Mouse (Mus musculus) midbrain, embryonic 14.5 days (tissue): Measurements from ENCODE around the gene Adipor2. TPM values are rescaled to one million over a fixed set of nuclear protein-coding genes. Genes with fewer than 3 reads are reported as not detected.

Experiments
- ATAC-seq: fragments of 200-750 bp; cut with Nextera tagmentation; 2 replicates; pipeline ENCODE4 v1.8.0; 2017; ENCODE audit warnings: moderate number of reproducible peaks, moderate library complexity; ENCODE audit not compliant: low FRiP score, low TSS enrichment
- DNase-seq: peaks from one replicate; pipeline ENCODE4 v3.0.0-alpha.2; 2015
- H3K27ac ChIP-seq: fragments of 300-500 bp; sonication (generic); replicated peaks from 2 replicates; pipeline ENCODE4 v1.5.1; 2014; ENCODE audit warnings: mild to moderate bottlenecking, low read depth, low read length, moderate library complexity
- H3K27me3 ChIP-seq: fragments of 300-500 bp; sonication (generic); 2 replicates; pipeline ENCODE4 v1.6.1; 2014; ENCODE audit warnings: low read length, control low read depth, mixed read lengths; ENCODE audit not compliant: control insufficient read depth, insufficient read depth
- H3K36me3 ChIP-seq: fragments of 300-500 bp; sonication (generic); 2 replicates; pipeline ENCODE4 v1.6.1; 2014; ENCODE audit warnings: low read length, control low read depth; ENCODE audit not compliant: control insufficient read depth, insufficient read depth
- H3K4me1 ChIP-seq: fragments of 300-500 bp; sonication (generic); 2 replicates; pipeline ENCODE4 v1.6.1; 2014; ENCODE audit warnings: mild to moderate bottlenecking, antibody characterized with exemption, low read length, control low read depth; ENCODE audit not compliant: control insufficient read depth, insufficient read depth
- H3K4me2 ChIP-seq: fragments of 300-500 bp; sonication (generic); 2 replicates; pipeline ENCODE4 v1.6.1; 2014; ENCODE audit warnings: mild to moderate bottlenecking, low read length, moderate library complexity
- H3K4me3 ChIP-seq: fragments of 300-500 bp; sonication (generic); replicated peaks from 2 replicates; pipeline ENCODE4 v1.5.1; 2014; ENCODE audit warnings: low read depth, low read length
- H3K9ac ChIP-seq: fragments of 300-500 bp; sonication (generic); replicated peaks from 2 replicates; pipeline ENCODE4 v1.6.1; 2014; ENCODE audit warnings: mild to moderate bottlenecking, low read length, moderate library complexity
- H3K9me3 ChIP-seq: fragments of 300-500 bp; sonication (generic); 2 replicates; pipeline ENCODE4 v1.6.1; 2016; ENCODE audit warnings: low read length, control low read depth, mixed read lengths; ENCODE audit not compliant: control insufficient read depth
- WGBS: fragments of 180-500 bp; shearing (Covaris S2); extraction: QIAGEN DNeasy Blood & Tissue Kit; methylation state at CpG from one replicate; pipeline ENCODE4 v1.1.7; 2014; 5-methylcytosine and 5-hydroxymethylcytosine counted together
- polyA plus RNA-seq: library from polyadenylated mRNA; unstranded; fragments of >200 nt; fragmentation: Nextera tagmentation; extraction: Ambion mirVana; gene quantifications from 2 replicates; pipeline ENCODE4 v1.2.1, GENCODE M21; 2014

The Adipor2 gene
- polyA plus RNA-seq, 1 experiment from 2014 or later = 31.9 TPM

DNA sequence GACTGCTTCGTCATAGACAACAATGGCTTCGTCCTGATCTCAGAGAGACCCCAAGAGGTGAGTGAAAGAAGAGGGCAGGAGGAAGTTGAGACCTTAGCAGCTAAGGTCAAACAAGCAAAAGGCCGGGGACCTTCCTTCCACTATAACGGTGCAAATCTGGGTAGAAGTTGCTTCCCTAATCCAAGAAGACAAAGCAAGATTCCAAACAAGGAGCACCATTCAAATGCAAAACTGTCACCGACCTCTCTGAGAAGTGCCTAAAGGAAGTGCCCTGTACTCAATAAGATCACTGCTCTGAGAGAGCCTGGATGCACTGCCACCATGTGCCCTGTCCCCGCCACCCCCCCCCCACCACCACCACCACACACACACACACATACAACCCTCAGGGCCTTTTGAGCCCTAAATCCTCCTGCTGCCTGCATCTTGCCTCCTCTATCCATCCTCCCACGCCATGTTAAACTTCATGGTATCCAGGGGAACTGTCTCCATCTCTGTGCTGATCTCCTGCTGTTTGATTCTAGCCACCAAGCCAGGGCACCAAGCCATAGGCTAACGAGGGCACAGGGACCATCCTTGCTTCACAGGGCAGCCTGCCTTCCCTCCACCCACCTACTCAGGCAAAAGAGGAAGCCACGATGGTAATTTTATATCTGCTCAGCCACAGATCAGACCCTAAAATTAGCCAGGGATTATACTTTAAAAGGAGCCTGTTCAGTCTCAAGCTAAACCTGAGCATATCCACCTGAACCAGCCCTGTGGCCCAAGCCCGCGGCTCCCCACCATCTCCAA is 79.2 kb downstream of the Adipor2 start:
- WGBS = 22% methylated on average over 11 of the region's 11 CpGs
- DNase-seq = no peak
- no peak overlapping the region for H3K4me3 ChIP-seq
- H3K4me1 ChIP-seq = 0 out of 2 replicates have a peak, but pooled peaks cover 2% of the 10 kb centered on the region
- H3K27me3 ChIP-seq = no peaks in the 10 kb centered on the region
- H3K27ac ChIP-seq = no peak overlapping the region
- no peaks in the 10 kb centered on the region for H3K36me3 ChIP-seq
- H3K9ac ChIP-seq = no peak overlapping the region
- no peaks in the 10 kb centered on the region for H3K9me3 ChIP-seq
- no peak for ATAC-seq
- no peak overlapping the region for H3K4me2 ChIP-seq

GRCm38 (mm10) chr6:119337287-119337686 is 80.2 kb downstream of the Adipor2 start:
- 78% methylated on average over 3 of the region's 3 CpGs for WGBS
- Histone ChIP-seq H3K9me3 (no peaks in the 10 kb centered on the region), H3K27me3 (no peaks in the 10 kb centered on the region), H3K4me3 (no peak overlapping the region), H3K4me1 (0 out of 2 replicates have a peak, but pooled peaks cover 2% of the 10 kb centered on the region), H3K9ac (no peak overlapping the region), H3K4me2 (no peak overlapping the region), H3K27ac (no peak overlapping the region), H3K36me3 (no peaks in the 10 kb centered on the region)
- ATAC-seq (no peak), DNase-seq (no peak)

DNA sequence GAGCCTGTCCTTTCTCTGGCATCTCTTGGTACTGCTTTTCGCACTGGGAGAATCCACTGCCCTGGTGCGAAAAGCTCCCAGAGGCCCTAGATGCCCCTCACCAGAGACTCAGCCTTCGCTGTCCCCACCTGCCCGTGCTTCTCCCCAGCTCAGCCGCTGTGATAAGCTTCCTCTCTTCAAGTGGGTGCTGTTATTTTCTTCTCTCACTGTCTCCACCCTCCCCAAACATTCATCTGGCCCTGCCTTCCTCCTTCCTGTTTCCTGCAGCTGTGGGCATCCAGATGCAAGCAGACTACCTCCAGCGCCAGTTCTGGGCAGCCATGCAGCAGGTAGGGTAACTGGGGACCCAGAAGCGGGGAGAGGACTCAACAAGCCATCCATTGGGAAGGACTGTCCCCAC is 81.4 kb downstream of the Adipor2 start:
- Histone ChIP-seq H3K9me3 (no peaks in the 10 kb centered on the region), H3K27me3 (no peaks in the 10 kb centered on the region), H3K36me3 (no peaks in the 10 kb centered on the region), H3K4me1 (0 out of 2 replicates have a peak, but pooled peaks cover 2% of the 10 kb centered on the region), H3K4me2 (no peak overlapping the region), H3K27ac (no peak overlapping the region), H3K9ac (no peak overlapping the region), H3K4me3 (no peak overlapping the region)
- DNase-seq (no peak), ATAC-seq (no peak)
- 83% methylated on average over 7 of the region's 7 CpGs for WGBS

- H3K36me3 ChIP-seq = no peaks in the 10 kb centered on the region
- H3K9me3 ChIP-seq = no peaks in the 10 kb centered on the region
- ATAC-seq (no peak), DNase-seq (no peak)
- no peak overlapping the region for H3K4me2 ChIP-seq
- no peak overlapping the region for H3K27ac ChIP-seq
- H3K9ac ChIP-seq = no peak overlapping the region
- no peaks in the 10 kb centered on the region for H3K27me3 ChIP-seq
- H3K4me3 ChIP-seq = no peak overlapping the region
- peaks cover 12% of the 10 kb centered on the region for H3K4me1 ChIP-seq
- 57% methylated on average over 3 of the region's 3 CpGs for WGBS
Measured at GRCm38 (mm10) chr6:119333831-119334230, 83.7 kb downstream of the Adipor2 start.

DNA sequence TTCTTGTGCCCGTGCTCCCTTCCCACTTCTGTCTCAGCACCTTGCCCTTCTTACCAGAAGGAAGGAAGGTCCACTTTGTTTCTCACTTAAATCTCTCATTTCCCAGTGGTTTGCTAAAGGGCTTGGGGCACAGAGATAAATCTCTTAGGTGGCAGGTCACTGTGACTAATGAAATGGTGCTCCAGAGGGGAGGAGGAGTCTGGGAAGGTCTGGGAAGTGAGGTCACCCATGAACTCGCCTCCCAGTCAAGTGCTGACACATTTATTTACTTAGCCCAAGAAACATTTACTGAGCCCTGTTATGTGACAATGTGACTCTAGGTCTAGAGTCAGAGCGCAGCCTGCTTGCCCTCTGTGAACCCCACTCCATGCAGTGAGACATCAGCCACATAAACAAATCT is 84.3 kb downstream of the Adipor2 start:
- WGBS = 39% methylated on average over 3 of the region's 3 CpGs

GRCm38 (mm10) chr6:119332111-119332510 is 85.4 kb downstream of the Adipor2 start:
- no peak overlapping the region for H3K9ac ChIP-seq
- H3K4me3 ChIP-seq = no peak overlapping the region
- peaks cover 20% of the 10 kb centered on the region for H3K4me1 ChIP-seq
- no peaks in the 10 kb centered on the region for H3K36me3 ChIP-seq
- H3K27me3 ChIP-seq = no peaks in the 10 kb centered on the region
- H3K9me3 ChIP-seq = no peaks in the 10 kb centered on the region
- no peak overlapping the region for H3K4me2 ChIP-seq
- DNase-seq = no peak
- no peak for ATAC-seq
- no peak overlapping the region for H3K27ac ChIP-seq
- WGBS = 14% methylated on average over 1 of the region's 1 CpGs

More for the DNA sequence above, 84.3 kb downstream of the Adipor2 start:
- no peak overlapping the region for H3K4me3 ChIP-seq
- no peaks in the 10 kb centered on the region for H3K36me3 ChIP-seq
- H3K4me2 ChIP-seq = no peak overlapping the region
- H3K27me3 ChIP-seq = no peaks in the 10 kb centered on the region
- H3K4me1 ChIP-seq = peaks cover 19% of the 10 kb centered on the region
- no peak overlapping the region for H3K27ac ChIP-seq
- no peak overlapping the region for H3K9ac ChIP-seq
- ATAC-seq = no peak
- DNase-seq = no peak
- no peaks in the 10 kb centered on the region for H3K9me3 ChIP-seq

DNA sequence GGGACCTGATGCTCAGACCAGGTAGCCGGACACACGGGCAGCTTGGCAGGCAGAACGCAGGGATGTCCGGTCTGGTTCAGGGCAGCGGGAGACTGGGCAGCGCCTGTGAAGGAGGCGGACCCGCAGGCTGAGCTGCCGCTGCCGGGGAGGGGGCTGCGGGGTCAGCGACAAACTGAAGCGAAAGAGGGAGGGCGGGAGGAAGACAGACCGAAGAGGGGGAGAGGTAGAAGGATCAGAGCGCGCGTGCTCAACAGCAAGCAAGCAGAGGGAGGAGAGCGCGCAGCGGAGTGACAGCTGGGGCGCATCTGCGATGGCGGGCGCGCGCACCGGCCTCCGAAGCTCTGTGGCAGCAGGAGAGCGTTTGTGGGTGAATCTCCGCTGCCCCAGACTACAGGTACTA is 87.0 kb downstream of the Adipor2 start, which contains the start of gene Lrtm2:
Gene Lrtm2 (minus strand): TSS at position 261 of the 400 bp plus-strand sequence.
- under 1% methylated on average over 31 of the region's 31 CpGs for WGBS

DNA sequence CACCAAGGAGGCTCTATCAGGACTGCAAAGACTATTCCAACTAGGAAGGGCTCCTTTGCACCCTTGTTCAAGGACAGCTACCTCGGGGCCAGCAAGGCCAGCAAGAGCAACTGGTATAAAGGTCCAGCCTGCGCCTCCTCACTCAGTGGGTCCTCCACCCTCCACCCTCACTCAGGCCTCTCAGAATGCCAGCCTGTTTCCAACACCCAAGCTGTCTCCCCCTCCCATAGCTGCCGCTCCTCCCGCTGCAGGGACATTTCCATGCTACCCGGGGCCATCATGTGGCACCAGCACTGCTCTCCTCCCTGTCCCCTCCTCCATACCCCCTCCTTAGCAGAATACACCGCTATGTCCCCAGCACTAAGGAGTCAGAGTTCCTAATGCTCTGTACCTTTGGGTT is 87.6 kb downstream of the Adipor2 start:
- peak; percentile 32 for DNase-seq
- Histone ChIP-seq H3K9me3 (no peaks in the 10 kb centered on the region), H3K36me3 (no peaks in the 10 kb centered on the region), H3K4me1 (peaks cover 23% of the 10 kb centered on the region), H3K9ac (peak overlapping the region; percentile 63), H3K27ac (peak overlapping the region; percentile 61), H3K4me3 (peak overlapping the region; percentile 52), H3K27me3 (no peaks in the 10 kb centered on the region), H3K4me2 (peak overlapping the region; percentile 76)
- ATAC-seq = peak; percentile 32; the same call in 1 of the 2 replicates
- WGBS = 16% methylated on average over 6 of the region's 6 CpGs

More for the DNA sequence above, 87.0 kb downstream of the Adipor2 start, which contains the start of gene Lrtm2:
- Histone ChIP-seq H3K36me3 (no peaks in the 10 kb centered on the region), H3K4me3 (peak within 1 kb of the TSS; percentile 52), H3K27ac (peak within 1 kb of the TSS; percentile 61), H3K4me2 (peak within 1 kb of the TSS; percentile 76), H3K9ac (peak within 1 kb of the TSS; percentile 63), H3K4me1 (peaks cover 23% of the 10 kb centered on the region), H3K27me3 (no peaks in the 10 kb centered on the region), H3K9me3 (no peaks in the 10 kb centered on the region)
- DNase-seq = peak; percentile 87
- ATAC-seq = peak; percentile 28
